Mouse (Mus musculus) T-helper 2 cell (primary cell): ENCODE data around the gene I830077J02Rik.

ENCODE experiments used
- in situ Hi-C: fragments of 300-600 bp; cut with MboI, MseI; formaldehyde crosslinking; loops from one replicate; pipeline ENCODE4 v1.15.1; 2025; ENCODE audit warnings: high pct_unique_total_duplicates

Gene I830077J02Rik

DNA sequence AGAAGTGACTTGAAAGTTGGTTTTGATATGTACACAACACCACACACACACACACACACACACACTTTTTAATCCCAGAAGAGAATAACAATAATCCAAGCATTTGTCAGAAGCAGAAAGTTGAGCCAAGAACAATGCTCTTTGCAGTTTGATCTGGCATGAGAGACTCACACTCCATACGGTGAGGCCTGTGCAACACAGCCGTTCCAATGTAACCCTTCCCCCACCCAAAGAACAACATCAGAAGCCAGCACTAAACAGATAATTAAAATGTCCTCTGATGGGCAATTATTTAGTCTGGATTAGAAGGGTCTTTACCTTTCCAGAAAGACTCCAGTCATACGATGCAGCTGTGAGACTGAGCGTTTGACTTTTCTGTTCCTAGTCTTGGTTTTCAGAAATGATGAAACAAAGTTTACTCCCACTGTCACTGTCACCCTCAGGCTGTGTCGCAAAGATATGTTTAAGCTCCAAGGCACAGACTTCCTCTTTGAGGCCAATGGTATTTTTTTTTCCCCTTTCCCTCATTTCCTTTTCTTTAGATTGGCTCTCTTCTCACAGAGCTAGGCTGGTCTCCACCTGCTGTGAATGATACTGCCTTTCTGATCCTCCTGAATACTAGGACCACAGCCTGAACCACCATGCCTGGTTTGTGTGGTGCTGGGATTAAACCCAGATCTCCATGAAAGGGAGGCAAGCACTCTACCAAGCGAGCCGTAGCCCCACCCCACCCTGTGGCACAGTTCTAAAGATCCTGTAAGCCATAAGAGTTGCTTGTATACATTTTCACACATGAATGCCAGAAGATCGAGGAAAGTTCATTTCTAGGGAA lies at the start of gene I830077J02Rik:
TSS of gene I830077J02Rik (minus strand) at position 425 of the 832 bp plus-strand sequence.
- in situ Hi-C loops: no loop called here

DNA sequence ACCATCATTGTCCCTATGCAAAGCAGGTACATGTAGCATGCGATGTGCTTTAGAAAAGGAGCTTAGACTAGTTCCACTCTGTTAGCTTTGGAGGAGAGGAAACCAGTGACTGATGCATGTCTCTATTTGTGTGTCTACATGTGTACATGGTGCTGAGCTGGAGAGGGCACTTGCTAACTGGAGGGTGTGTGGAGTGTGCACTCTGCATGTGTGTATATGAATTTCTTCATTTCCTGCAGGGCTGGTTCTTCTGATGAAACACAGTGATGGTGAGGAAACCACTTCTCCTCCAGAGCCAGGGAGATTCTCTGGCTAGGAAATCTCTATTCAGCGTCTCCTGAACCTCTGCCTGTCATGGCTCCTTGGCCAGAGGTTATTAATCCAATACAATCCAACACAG lies 41.7 kb upstream of the I830077J02Rik start:
- in situ Hi-C loops: no loop called here

- in situ Hi-C loops: no loop called here
These were observed 40.9 kb upstream of the I830077J02Rik start, which contains the start of gene Ovgp1 for GRCm38 (mm10) chr3:105973411-105973810. TSS of gene Ovgp1 (plus strand) at chr3:105973711.

GRCm38 (mm10) chr3:105971831-105972446 lies 39.5 kb upstream of the I830077J02Rik start:
- in situ Hi-C loops: no loop called here

- in situ Hi-C loops: no loop called here
These were observed 28.2 kb upstream of the I830077J02Rik start for GRCm38 (mm10) chr3:105960700-105961099.

DNA sequence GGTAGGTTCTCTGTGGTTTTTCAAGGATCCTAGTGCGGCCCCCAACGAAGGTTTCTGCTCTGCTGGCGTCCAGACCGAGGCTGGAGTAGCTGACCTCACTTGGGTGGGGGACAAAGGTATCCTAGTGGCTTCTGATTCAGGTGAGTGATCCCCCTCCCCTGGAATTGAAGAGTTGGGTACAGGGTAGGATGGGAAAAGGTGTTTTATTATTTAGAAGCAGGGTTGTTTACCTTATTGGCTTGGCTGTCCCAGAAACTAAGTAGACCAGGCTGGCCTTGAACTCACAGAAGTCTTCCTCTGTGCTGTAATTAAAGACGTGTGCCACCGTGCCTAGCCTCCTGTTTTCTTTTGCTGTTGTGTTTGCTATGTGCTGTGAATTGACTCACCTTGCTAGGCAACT lies 27.5 kb upstream of the I830077J02Rik start, which contains the start of gene Atp5f1:
TSS of gene Atp5f1 (minus strand) at position 101 of the 400 bp plus-strand sequence.
- in situ Hi-C loops: loop anchor here (5.0 kb wide), 1 partner anchor 273 kb away; the partner anchor contains the start of gene Ddx20

DNA sequence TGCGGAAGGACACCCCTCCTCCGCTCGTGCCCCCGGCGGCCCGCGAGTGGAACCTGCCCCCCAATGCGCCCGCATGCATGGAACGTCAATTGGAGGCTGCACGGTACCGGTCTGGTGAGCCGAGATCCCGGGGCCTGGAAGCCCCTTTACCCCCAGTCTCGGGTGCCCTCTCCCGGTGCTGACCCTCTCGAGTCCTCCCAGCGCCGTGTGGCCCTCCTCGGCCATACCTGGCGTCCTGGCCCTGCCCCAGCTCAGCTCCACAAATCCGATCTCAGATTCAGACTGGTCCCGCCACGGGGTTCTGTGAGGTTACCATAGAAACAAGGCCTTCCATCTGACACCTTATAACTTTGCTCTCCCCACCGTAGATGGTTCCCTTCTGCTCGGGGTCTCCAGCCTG lies 27.1 kb upstream of the I830077J02Rik start:
- in situ Hi-C loops: loop anchor here (5.0 kb wide), 1 partner anchor 272 kb away; the partner anchor contains the start of gene Ddx20

DNA sequence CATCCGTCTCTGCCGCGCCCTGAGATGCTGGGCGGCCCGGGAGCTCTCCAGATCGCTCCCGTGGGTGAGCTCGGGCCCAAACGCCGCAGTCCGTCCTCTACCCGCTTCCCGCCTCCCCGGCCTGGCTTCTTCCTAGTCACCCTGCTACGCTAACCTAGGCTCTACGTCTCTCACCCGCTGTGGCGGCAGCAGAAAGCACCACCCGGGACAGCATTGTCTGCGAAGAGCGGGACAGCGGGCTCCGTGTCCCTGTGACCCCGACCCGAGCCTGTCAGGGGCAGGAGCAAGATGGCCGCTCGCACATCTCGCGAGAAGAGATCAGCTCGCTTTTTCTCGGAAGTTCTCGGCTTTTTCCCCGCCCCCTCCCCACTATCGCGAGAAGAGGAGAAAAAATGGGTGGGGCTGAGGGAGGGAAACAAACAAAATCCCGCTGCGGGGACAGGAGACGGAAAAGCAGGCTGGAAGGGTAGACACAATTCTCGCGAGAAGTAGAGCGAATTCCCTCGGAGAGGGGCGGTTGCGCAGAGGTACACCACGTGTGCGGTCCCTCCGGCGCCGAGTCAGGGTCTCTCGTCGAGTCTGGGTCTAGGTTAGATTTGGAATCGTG lies 26.6 kb upstream of the I830077J02Rik start, which contains the start of gene Wdr77:
TSS of gene Wdr77 (plus strand) at position 396 of the 607 bp plus-strand sequence.
- in situ Hi-C loops: loop anchor here (5.0 kb wide), 1 partner anchor 272 kb away; the partner anchor contains the start of gene Ddx20

GRCm38 (mm10) chr3:105958204-105958603 lies 25.7 kb upstream of the I830077J02Rik start:
- in situ Hi-C loops: loop anchor here (5.0 kb wide), 1 partner anchor 271 kb away; the partner anchor contains the start of gene Ddx20

DNA sequence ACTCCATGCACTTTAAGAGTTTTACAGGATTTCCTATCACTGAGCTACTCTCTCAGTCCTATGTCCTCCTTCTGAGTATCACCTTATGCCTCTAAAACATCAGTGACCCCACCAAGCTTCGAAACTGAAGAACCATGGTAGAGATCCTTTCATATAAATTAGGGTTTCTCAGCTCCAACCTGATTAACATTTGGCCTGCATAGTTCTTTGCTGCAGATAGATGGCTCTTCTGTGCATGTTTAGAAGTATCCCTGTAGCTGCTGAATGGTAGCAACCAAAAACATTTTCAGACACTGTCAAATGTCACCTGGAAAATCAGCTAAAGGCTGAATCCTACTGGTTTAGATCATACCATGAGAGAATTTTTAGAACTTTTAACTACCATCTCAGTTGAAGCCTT lies 24.8 kb upstream of the I830077J02Rik start:
- in situ Hi-C loops: loop anchor here (5.0 kb wide), 1 partner anchor 270 kb away; the partner anchor contains the start of gene Ddx20

DNA sequence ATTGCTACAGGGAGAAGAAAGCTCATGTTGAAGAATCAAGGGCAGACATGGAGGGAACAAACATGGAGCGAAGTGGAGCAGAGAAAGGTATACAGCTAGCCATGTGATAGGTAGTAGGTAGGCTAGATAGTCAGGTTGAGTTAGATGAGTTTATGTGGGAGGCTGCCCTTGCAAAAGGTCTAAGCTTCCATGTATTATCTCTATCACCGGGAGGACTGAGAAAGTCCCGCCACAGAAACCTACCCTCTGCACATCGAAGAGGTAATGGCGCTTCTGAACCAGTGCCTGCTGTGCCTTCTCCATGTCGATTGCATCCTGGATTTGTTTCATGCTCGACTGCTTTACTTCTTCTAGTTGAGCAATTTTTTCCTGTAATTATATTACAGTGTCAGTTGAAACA lies 18.9 kb upstream of the I830077J02Rik start:
- in situ Hi-C loops: no loop called here

- in situ Hi-C loops: no loop called here
These were observed 3.6 kb upstream of the I830077J02Rik start for GRCm38 (mm10) chr3:105936111-105936510.

DNA sequence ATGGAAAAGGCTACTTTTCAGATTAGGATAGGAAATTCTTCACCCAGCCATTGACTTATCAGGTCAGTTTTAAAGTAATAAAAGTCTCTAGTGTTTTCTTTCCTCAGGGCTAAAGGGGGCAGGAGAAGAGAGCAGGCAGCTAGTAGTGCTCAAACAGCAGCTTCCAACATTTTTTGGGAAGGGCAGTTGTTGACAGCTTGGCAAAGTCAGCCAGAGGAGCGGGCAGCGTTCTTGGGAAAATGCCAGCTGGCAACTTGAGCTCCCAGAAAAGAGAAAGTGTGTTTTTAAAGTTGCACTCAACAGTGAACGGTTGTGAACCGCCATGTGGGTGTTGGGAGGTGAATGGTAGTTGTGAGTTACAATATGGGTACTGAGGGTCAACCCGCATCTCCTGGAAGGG lies 2.6 kb upstream of the I830077J02Rik start:
- in situ Hi-C loops: no loop called here

DNA sequence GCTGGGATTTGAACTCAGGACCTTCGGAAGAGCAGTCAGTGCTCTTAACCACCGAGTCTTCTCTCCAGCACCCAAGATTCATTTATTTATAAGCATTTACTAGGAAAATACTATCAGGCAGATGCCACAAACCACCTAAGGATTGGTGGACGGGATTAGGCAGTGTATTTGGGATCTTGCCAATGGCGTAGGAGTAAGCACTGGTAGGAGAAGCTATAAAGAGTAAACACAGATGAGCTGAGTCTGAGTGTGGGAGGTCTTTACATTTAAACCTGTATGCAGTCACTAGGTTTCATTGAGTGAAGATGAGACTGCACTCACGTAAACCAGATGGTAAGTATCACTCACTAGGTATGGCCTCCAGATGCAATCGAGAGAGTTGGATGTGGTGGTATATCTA lies 1.5 kb upstream of the I830077J02Rik start:
- in situ Hi-C loops: no loop called here

DNA sequence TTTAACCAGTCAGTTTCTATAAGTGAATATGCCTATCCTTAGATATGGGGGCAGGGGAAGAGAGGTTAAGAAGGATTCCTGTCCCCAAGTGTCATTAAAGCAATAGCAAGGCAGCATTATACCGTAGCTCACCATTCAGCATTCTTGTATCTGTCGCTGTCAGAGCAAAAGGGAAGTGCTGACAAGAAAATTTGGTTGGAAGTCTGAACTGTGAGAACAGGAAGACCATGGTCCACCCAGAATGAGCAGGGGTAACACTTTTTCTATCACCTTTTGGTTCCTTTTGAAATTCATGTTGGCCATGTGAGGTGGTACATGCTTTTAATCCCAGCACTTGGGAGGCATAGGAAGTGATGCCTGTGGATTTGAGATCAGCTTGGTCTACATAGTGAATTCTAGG lies 1.4 kb downstream of the I830077J02Rik start:
- in situ Hi-C loops: no loop called here

- in situ Hi-C loops: no loop called here
These were observed 2.6 kb downstream of the I830077J02Rik start for GRCm38 (mm10) chr3:105929821-105930220.

DNA sequence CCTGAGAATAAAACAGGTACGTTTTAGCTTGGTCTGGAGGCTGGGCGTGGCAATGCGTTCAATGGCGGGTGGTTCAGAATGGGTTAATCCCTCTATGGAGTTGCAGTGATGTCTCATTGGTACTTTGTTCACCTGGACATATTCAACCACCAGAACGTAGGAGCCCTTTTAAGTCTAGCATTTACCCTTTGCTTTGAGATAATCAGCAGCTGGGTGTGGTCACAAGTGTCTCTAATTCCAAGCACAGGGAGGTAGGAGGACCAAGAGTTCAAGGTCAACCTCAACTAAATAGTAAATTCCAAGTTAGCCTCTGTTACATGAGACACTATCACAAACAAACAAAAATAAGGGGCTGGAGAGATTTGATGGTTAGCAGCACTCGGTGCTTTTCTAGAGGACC lies 3.7 kb downstream of the I830077J02Rik start:
- in situ Hi-C loops: no loop called here

GRCm38 (mm10) chr3:105928195-105928569 lies 4.3 kb downstream of the I830077J02Rik start:
- in situ Hi-C loops: no loop called here

- in situ Hi-C loops: no loop called here
These were observed 4.8 kb downstream of the I830077J02Rik start for GRCm38 (mm10) chr3:105927561-105928194.

GRCm38 (mm10) chr3:105924616-105925015 lies 7.8 kb downstream of the I830077J02Rik start:
- in situ Hi-C loops: no loop called here

GRCm38 (mm10) chr3:105921959-105922358 lies 10.5 kb downstream of the I830077J02Rik start:
- in situ Hi-C loops: no loop called here
